Mouse (Mus musculus) embryonic facial prominence, embryonic 11.5 days (tissue): ENCODE measurements at regions not wholly inside any gene's neighbourhood (a gene's known extent, or its start where the extent isn't known, plus 50 kb on each side); places are given as distances from the start of the nearest gene placed in this dataset.

Experiments
- ATAC-seq: fragments of 200-750 bp; cut with Nextera tagmentation; replicated peaks from 2 replicates; pipeline ENCODE4 v1.8.0; 2017; ENCODE audit warnings: low read depth; ENCODE audit not compliant: insufficient number of reproducible peaks, low FRiP score, low TSS enrichment
- DNase-seq: peaks from one replicate; pipeline ENCODE4 v3.0.0-alpha.2; 2015; ENCODE audit warnings: low spot score
- H3K27ac ChIP-seq: fragments of 300-500 bp; sonication (generic); replicated peaks from 2 replicates; pipeline ENCODE4 v1.5.1; 2014; ENCODE audit warnings: mild to moderate bottlenecking, low read depth, low read length, control low read depth
- H3K27me3 ChIP-seq: fragments of 300-500 bp; sonication (generic); 2 replicates; pipeline ENCODE4 v1.6.1; 2014; ENCODE audit warnings: mild to moderate bottlenecking, low read length, moderate library complexity, mixed read lengths; ENCODE audit not compliant: control insufficient read depth, insufficient read depth
- H3K36me3 ChIP-seq: fragments of 300-500 bp; sonication (generic); replicated peaks from 2 replicates; pipeline ENCODE4 v1.6.1; 2014; ENCODE audit warnings: low read depth, mild to moderate bottlenecking, low read length, moderate library complexity, mixed read lengths; ENCODE audit not compliant: control insufficient read depth, insufficient read depth
- H3K4me1 ChIP-seq: fragments of 300-500 bp; sonication (generic); 2 replicates; pipeline ENCODE4 v1.6.1; 2014; ENCODE audit warnings: low read length, mixed read lengths; ENCODE audit not compliant: control insufficient read depth, insufficient read depth
- H3K4me2 ChIP-seq: fragments of 300-500 bp; sonication (generic); 2 replicates; pipeline ENCODE4 v1.6.1; 2014; ENCODE audit warnings: low read depth, mild to moderate bottlenecking, control low read depth, low read length, moderate library complexity
- H3K4me3 ChIP-seq: fragments of 300-500 bp; sonication (generic); 2 replicates; pipeline ENCODE4 v1.5.1; 2014; ENCODE audit warnings: low read depth, low read length, control low read depth
- H3K9ac ChIP-seq: fragments of 300-500 bp; sonication (generic); replicated peaks from 2 replicates; pipeline ENCODE4 v1.6.1; 2014; ENCODE audit warnings: mild to moderate bottlenecking, control low read depth, low read length
- H3K9me3 ChIP-seq: fragments of 300-500 bp; sonication (generic); replicated peaks from 2 replicates; pipeline ENCODE4 v1.6.1; 2016; ENCODE audit warnings: mild to moderate bottlenecking, low read length, inconsistent platforms, mixed read lengths; ENCODE audit not compliant: control insufficient read depth
- WGBS: fragments of 180-500 bp; shearing (Covaris S2); extraction: QIAGEN DNeasy Blood & Tissue Kit; methylation state at CpG from one replicate; pipeline ENCODE4 v1.1.7; 2014; 5-methylcytosine and 5-hydroxymethylcytosine counted together

DNA sequence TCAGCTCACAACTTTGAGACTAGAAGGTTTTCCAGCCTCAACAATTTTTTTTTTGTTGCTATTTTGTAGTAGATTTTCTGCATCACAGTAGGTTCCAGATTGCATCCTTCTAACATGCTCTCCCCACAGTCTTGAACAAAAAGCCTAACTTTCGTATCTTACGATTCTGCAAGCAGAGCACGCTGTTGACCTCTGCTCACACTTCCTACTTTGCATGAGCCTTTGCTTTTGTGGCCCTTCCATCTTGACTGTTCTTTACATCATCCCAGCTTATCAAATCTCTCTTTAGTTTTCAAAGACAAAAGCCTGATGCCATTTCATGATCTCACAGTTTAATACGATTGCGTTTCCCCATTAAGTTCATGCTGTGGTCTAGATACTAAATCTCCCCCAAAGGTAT is 207.6 kb downstream of the 1700064H15Rik start:
- WGBS: 93% methylated on average over 5 of the region's 5 CpGs
- no peak for ATAC-seq
- no peaks in the 10 kb centered on the region for H3K27me3 ChIP-seq

DNA sequence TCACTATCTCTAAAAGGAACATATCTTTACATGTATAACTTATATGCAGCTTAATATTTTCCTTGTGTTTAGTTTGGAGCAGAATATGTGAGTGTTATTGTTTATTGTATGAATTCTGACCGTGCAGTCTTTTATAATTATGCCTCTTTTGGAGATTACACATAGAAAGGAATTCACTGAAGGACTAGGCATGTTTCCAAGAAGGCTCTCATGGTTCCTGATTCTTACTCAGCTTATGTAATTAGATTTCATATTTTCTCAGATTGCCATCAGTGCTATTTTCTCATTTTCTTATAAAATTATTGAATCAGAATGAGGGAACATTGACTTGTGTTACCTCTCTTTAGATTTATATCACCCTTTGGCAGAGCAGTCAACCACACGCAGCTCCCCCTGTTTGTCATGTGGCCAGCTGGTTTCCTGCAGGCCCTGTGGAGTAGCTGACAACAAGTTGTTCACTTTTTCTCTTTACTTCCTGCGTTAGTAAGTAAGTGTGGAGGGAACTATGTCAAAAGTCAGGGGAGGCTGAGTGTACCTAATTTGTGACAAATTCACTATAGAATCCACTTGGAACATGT is 217.4 kb downstream of the 1700064H15Rik start:
- no peak for DNase-seq
- WGBS: 61% methylated on average over 3 of the region's 3 CpGs

More for the DNA sequence above, 207.6 kb downstream of the 1700064H15Rik start:
- Histone ChIP-seq H3K9ac (no peak overlapping the region), H3K4me2 (no peak overlapping the region), H3K27ac (no peak overlapping the region), H3K4me3 (no peak overlapping the region), H3K9me3 (no peaks in the 10 kb centered on the region), H3K36me3 (no peaks in the 10 kb centered on the region), H3K4me1 (no peaks in the 10 kb centered on the region)
- DNase-seq: no peak

DNA sequence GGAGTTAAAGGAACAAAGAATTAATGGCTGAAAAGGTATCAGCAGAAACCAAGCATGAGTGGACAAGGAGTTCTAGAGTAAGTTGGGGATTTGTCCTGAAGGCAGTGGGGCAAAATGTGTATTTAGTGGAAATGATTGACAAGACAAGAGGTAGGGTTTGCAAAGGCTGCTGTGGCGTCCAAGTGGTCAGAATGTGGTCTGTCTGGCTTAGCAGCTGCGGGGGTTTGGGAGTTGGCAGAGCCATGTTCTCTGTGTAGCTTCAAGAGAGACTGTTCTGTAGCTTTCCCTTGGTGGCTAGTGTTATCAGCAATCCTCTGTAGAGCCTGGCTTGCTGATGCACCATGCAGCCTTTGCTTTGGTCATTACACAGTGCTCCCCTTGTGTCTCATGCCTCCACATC is 220.2 kb downstream of the 1700064H15Rik start:
- WGBS: 55% methylated on average over 2 of the region's 2 CpGs
- H3K36me3 ChIP-seq: no peaks in the 10 kb centered on the region
- no peaks in the 10 kb centered on the region for H3K27me3 ChIP-seq
- H3K9me3 ChIP-seq: no peaks in the 10 kb centered on the region
- no peak overlapping the region for H3K27ac ChIP-seq
- ATAC-seq: no peak
- H3K9ac ChIP-seq: no peak overlapping the region
- H3K4me2 ChIP-seq: no peak overlapping the region
- no peak overlapping the region for H3K4me3 ChIP-seq
- no peaks in the 10 kb centered on the region for H3K4me1 ChIP-seq
- DNase-seq: no peak

More for the DNA sequence above, 217.4 kb downstream of the 1700064H15Rik start:
- no peak for ATAC-seq
- H3K27me3 ChIP-seq: no peaks in the 10 kb centered on the region
- H3K4me1 ChIP-seq: no peaks in the 10 kb centered on the region
- no peak overlapping the region for H3K27ac ChIP-seq
- no peak overlapping the region for H3K4me3 ChIP-seq
- H3K4me2 ChIP-seq: no peak overlapping the region
- H3K9ac ChIP-seq: no peak overlapping the region
- no peaks in the 10 kb centered on the region for H3K36me3 ChIP-seq
- no peaks in the 10 kb centered on the region for H3K9me3 ChIP-seq

DNA sequence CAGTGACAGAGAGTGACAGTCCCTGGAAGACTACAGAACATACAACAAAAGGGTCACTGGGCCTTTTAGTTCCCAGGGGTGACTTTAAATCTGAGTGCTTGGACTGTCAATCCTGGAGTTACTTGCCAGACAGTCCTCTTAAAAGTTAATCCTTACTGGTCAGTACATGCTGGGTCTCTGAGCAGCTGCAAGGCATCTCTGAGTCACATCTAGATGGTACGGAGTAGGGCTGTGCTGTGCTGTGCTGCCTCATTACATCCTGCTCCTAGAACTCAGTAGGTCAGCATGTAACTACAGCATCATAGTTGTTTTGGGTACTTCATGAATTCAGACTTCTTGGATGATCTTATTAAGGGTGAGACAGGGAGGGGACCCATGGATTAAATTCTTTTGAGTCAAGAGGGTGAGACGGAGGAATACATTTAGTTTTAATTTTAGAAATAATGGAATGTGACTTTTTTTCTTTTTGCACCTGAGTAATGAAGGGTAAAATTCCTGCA is 220.8 kb downstream of the 1700064H15Rik start:
- H3K4me2 ChIP-seq: no peak overlapping the region
- H3K4me1 ChIP-seq: no peaks in the 10 kb centered on the region
- no peak overlapping the region for H3K9ac ChIP-seq
- no peak overlapping the region for H3K27ac ChIP-seq
- no peaks in the 10 kb centered on the region for H3K27me3 ChIP-seq
- 81% methylated on average over 2 of the region's 2 CpGs for WGBS
- DNase-seq: no peak
- H3K36me3 ChIP-seq: no peaks in the 10 kb centered on the region
- H3K9me3 ChIP-seq: no peaks in the 10 kb centered on the region
- ATAC-seq: 0 out of 2 replicates have a peak, but pooled peaks have one; percentile 23
- H3K4me3 ChIP-seq: no peak overlapping the region

DNA sequence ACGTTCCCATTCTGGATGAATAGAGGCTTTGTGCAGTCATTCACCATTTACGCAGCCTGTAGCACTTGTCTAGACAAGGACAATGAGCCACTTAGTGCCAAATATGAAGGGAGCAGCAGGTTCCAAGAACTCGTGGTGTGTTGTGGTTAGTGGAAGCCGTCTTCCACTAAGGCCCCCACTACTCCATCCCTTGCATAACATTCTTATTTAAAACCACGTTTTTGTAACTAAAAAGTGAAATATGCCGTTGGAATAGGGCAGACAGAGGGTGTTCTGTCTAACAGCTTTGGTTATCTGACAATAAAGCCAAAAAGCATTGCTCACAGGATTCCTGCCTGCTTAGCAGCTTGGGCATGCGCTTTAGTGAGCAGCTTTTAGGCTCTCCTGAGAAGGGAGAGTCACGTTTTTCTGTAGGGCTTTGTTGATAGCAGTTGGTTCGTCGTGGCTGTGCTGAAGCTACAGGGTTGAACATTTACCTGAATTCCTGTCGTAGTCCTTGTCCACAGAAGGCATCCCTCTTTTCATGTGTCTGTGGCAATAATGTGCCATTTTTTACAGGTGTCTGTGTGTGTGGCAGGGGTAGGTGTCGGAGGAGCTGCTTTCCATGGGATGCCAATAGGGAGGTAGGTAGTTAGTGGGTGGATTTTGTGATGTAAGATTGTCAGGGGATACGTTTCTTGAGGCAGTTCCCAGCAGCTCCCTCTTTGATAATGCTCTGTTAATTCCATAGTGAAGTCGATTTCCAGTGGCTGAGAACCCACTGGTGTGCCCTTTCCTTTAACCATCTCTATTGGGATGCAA is 221.9 kb downstream of the 1700064H15Rik start:
- Histone ChIP-seq H3K4me2 (no peak overlapping the region), H3K4me3 (no peak overlapping the region), H3K4me1 (no peaks in the 10 kb centered on the region), H3K9ac (no peak overlapping the region), H3K9me3 (no peaks in the 10 kb centered on the region), H3K36me3 (no peaks in the 10 kb centered on the region), H3K27me3 (no peaks in the 10 kb centered on the region), H3K27ac (no peak overlapping the region)
- ATAC-seq (peak; percentile 76), DNase-seq (peak; percentile 48)
- 47% methylated on average over 14 of the region's 14 CpGs for WGBS

DNA sequence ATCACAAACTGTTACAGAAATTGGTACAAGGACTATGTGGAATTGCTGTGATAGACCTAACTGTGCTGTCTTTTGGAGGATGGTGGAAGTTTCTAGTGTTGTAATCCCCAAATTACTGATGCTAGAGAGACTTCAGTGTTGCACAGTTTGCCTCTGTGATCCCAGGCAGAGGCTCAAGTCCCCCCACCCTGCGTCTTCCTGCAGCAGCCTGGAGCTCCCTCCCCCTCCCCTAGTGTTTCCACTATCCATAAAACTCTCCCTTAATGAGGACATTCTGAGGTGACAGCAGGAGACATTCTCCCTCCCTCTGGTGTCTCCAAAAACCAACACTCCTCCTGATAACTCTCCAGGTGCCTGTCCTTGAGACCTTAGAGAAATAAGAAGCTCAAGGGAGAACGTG is 242.8 kb downstream of the 1700064H15Rik start:
- Histone ChIP-seq H3K27me3 (no peaks in the 10 kb centered on the region), H3K4me3 (no peak overlapping the region), H3K36me3 (no peaks in the 10 kb centered on the region), H3K4me1 (no peaks in the 10 kb centered on the region), H3K9ac (no peak overlapping the region), H3K9me3 (no peaks in the 10 kb centered on the region), H3K27ac (no peak overlapping the region), H3K4me2 (no peak overlapping the region)
- ATAC-seq (no peak), DNase-seq (no peak)
- WGBS: 29% methylated on average over 2 of the region's 2 CpGs

DNA sequence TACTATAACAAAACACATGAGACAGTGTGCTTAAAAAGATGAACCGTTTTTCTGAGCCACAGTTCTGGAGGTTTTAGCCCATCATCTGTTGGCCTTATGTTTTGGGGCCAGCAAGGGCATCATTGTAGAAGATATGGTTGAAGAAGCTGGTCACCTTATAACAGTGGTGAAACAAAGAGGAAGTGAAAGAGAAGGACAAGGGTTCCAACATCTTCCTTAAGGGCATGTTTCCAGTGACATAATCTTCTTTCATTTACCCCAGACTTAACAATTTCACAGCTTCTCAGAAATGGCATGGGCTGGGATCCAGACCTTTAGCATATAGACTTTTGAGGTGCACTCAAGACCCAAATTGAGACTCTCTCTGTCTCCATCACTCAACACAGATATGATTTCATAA is 259.5 kb downstream of the 1700064H15Rik start:
- H3K4me3 ChIP-seq: no peak overlapping the region
- no peaks in the 10 kb centered on the region for H3K36me3 ChIP-seq
- no peaks in the 10 kb centered on the region for H3K9me3 ChIP-seq
- DNase-seq (no peak), ATAC-seq (no peak)
- H3K4me1 ChIP-seq: no peaks in the 10 kb centered on the region
- no peak overlapping the region for H3K9ac ChIP-seq
- no peak overlapping the region for H3K27ac ChIP-seq
- H3K27me3 ChIP-seq: no peaks in the 10 kb centered on the region
- H3K4me2 ChIP-seq: no peak overlapping the region
- WGBS: 87% methylated on average over 1 of the region's 1 CpGs

DNA sequence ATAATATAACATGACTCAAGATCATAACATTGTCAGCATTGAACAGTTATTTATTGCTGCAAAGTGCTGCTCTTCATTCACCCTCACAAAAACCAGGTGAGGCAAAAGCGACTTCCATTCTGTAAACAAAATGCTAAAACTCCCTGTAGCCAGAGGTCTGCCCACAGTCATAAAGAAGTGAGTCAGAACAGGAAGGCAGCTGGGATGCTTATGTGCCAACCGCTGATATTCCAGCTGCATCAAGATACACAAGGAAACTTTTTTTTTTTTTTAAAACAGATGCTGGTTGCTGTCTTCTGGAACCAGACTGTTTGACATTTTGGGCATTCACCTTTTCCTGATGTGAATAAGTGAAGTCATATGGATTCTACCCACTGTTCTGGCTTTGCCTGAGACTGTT is 260.7 kb downstream of the 1700064H15Rik start:
- no peak for ATAC-seq
- Histone ChIP-seq H3K4me3 (no peak overlapping the region), H3K4me1 (no peaks in the 10 kb centered on the region), H3K4me2 (no peak overlapping the region), H3K9ac (no peak overlapping the region), H3K27me3 (no peaks in the 10 kb centered on the region), H3K36me3 (no peaks in the 10 kb centered on the region), H3K9me3 (no peaks in the 10 kb centered on the region), H3K27ac (no peak overlapping the region)
- no peak for DNase-seq
- 77% methylated on average over 2 of the region's 2 CpGs for WGBS
